Mouse (Mus musculus): ENCODE measurements around the gene Tex261.

Gene Tex261

GRCm38 (mm10) chr6:83775638-83776293 lies at the start of gene Tex261:
Tex261 (minus strand) TSS chr6:83775813.
- WGBS = under 1% methylated on average over 45 of the region's 45 CpGs

- WGBS = 59% methylated on average over 2 of the region's 2 CpGs
These were observed 46.2 kb upstream of the Tex261 start for GRCm38 (mm10) chr6:83821856-83822255.

- whole genome bisulfite sequencing = 46% methylated on average over 2 of the region's 2 CpGs
These were observed 45.3 kb upstream of the Tex261 start for GRCm38 (mm10) chr6:83820727-83821515.

- 68% methylated on average over 1 of the region's 1 CpGs for WGBS
These were observed 43.4 kb upstream of the Tex261 start for GRCm38 (mm10) chr6:83818996-83819395.

- 97% methylated on average over 3 of the region's 3 CpGs for WGBS
These were observed 40.2 kb upstream of the Tex261 start for GRCm38 (mm10) chr6:83815801-83816200.

GRCm38 (mm10) chr6:83802846-83803245 lies 27.2 kb upstream of the Tex261 start:
- WGBS = 87% methylated on average over 3 of the region's 3 CpGs

- 63% methylated on average over 5 of the region's 5 CpGs for WGBS
These were observed 26.4 kb upstream of the Tex261 start for GRCm38 (mm10) chr6:83802033-83802432.

- 59% methylated on average over 3 of the region's 3 CpGs for WGBS
These were observed 21.1 kb upstream of the Tex261 start for GRCm38 (mm10) chr6:83796686-83797085.

GRCm38 (mm10) chr6:83795492-83795900 lies 19.9 kb upstream of the Tex261 start:
- WGBS = 2% methylated on average over 13 of the region's 13 CpGs

GRCm38 (mm10) chr6:83794760-83795296 lies 19.2 kb upstream of the Tex261 start, which contains the start of gene Nagk:
Nagk (plus strand) TSS chr6:83794982.
- under 1% methylated on average over 43 of the region's 43 CpGs for WGBS

- 82% methylated on average over 4 of the region's 4 CpGs for WGBS
These were observed 15.8 kb upstream of the Tex261 start for GRCm38 (mm10) chr6:83791251-83791890.

- WGBS = 88% methylated on average over 5 of the region's 5 CpGs
These were observed 14.9 kb upstream of the Tex261 start for GRCm38 (mm10) chr6:83790533-83790932.

GRCm38 (mm10) chr6:83788554-83788953 lies 12.9 kb upstream of the Tex261 start:
- WGBS = 69% methylated on average over 7 of the region's 7 CpGs

- WGBS = 76% methylated on average over 3 of the region's 3 CpGs
These were observed 10.8 kb upstream of the Tex261 start for GRCm38 (mm10) chr6:83786426-83786825.

GRCm38 (mm10) chr6:83779026-83779425 lies 3.4 kb upstream of the Tex261 start:
- WGBS = 15% methylated on average over 5 of the region's 5 CpGs

GRCm38 (mm10) chr6:83778306-83778705 lies 2.7 kb upstream of the Tex261 start:
- 77% methylated on average over 7 of the region's 7 CpGs for WGBS

GRCm38 (mm10) chr6:83774781-83775563 lies 641 bp downstream of the Tex261 start:
- under 1% methylated on average over 14 of the region's 14 CpGs for WGBS

GRCm38 (mm10) chr6:83774126-83774525 lies 1.5 kb downstream of the Tex261 start:
- 49% methylated on average over 9 of the region's 9 CpGs for WGBS

- 83% methylated on average over 5 of the region's 5 CpGs for WGBS
These were observed 7.1 kb downstream of the Tex261 start for GRCm38 (mm10) chr6:83768485-83768884.

GRCm38 (mm10) chr6:83766982-83767381 lies 8.6 kb downstream of the Tex261 start:
- 97% methylated on average over 3 of the region's 3 CpGs for WGBS

- 23% methylated on average over 35 of the region's 35 CpGs for WGBS
These were observed 12.7 kb downstream of the Tex261 start for GRCm38 (mm10) chr6:83762880-83763431.
